Mouse (Mus musculus) megakaryocyte-erythroid progenitor cell, adult 5-6 weeks (primary cell): Measurements from ENCODE around the gene Lbr. TPM values are rescaled to one million over a fixed set of nuclear protein-coding genes. Genes with fewer than 3 reads are reported as not detected.

Experiments used
- ATAC-seq: replicated peaks from 2 replicates; pipeline ENCODE4 v1.8.0; 2016; ENCODE audit warnings: mild to moderate bottlenecking, inconsistent platforms; ENCODE audit not compliant: severe bottlenecking, poor library complexity, low FRiP score, low TSS enrichment
- total RNA-seq, 2 experiments: library from RNA; stranded (forward) in 1 of 2; stranded (reverse) in 1 of 2; fragments of 200-1000, 215-1000 nt in 1 of 2; fragments of >200 nt in 1 of 2; fragmentation: Nextera tagmentation in 1 of 2; gene quantifications; 2 replicates each; pipeline ENCODE4 v1.2.3; 2014 to 2017

Lbr gene
- total RNA-seq, 2 experiments from 2014 or later, result 130 to 140 TPM

DNA sequence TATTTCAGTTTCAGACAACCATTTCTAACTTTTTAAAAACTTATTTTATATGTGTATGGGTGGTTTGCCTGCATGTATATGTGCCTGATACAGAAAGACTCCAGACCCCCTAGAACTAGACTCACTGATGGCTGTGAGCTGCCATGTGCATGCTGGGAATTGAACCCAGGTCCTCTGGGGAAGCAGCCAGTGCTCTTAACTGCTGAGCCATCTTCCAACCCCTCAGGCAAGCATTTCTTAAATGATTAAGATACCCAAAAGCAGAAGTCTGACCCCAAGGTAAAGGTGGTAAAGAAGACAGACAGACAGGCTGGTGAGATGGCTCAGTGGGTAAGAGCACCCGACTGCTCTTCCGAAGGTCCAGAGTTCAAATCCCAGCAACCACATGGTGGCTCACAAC lies 12.0 kb upstream of the Lbr start:
- no peak for ATAC-seq

DNA sequence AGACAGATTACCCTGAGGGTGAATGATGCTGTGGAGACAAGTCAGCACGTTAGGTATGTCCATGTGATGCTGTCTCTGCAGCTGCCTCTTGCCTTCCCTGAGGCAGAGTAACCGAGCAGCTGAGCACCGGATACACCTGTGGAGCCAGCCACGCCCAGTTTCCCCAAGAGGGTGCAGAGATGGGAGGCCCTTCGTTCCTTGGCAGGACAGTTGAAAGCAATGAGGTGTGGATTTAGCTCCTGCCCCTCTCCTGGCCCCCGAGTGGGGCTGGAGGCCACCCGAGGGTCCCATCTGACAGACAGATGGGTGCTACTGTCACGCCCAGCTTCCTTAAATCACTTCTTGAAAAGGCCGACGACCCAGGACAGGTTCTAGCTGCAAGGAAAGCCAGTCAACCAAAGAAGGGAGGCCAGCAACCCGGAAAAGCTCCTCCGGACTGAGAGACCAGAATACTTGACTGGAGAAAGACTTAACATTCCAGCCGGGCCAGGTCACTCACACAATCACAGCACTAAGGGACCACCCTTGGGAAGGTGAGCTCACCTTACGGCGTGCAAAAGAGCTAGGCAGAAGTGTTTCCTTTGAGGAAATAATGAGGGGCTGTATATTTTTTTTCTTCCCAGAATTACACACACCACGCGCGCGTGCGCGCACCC lies 10.4 kb upstream of the Lbr start:
- peak; percentile 64 for ATAC-seq

DNA sequence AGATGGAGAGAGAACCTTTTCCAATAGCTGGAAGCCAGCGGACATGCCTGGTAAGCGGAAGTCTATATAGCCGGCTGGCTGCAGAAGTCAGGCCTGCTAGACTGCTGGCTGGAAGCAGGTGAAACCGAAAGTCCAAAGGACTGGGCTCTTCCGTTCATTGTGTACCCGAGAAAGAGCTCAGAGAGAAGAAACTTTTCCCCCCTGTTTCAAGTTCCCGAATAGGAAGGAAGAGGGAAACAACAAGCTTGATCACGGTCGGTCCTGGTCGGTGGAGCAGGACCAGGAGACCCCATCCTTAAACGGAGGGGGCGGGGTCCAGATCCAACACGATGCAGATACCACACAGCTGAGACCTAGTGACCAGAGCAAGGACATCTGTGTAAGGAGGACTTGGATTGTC lies 9.6 kb upstream of the Lbr start:
- ATAC-seq, result peak; percentile 31; the same call in 1 of the 2 replicates

DNA sequence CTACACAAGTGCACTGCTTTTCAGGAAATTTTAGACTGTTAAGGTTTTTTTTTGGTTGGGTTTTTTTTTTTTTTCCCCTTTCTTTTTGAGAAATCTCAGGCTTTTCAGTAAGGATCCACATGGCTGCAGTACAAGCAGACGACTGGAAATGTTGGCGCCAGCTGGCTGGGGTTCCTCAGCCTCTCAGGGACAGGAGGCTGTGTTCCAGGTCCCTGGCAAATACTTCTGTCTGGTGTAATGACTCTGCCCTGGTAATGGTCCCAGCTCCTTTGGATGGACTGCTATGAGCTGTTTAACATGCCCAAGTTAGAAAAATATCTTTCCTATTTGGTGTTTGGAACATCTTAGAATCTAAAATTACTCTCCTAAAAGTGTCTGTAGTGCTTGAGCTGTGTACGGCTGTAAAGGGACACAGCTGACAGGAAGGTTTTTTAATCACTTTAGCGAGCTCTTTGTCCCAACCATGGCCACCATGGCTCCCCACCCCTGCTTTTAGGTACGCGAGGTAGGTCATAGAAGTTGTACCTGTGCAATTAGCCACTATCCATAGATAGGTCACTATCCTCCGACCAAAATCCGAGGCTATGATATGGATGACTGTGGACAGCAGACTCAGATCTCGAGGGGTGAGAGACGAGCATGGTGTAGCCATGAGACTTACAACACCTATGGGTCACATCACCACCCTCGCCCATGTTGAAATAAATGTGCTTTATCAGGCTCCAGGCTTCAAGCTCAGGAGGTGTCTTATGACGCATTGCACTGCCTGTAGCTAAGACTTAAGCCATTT lies 8.9 kb upstream of the Lbr start:
- 0 out of 2 replicates have a peak, but pooled peaks have one; percentile 25 for ATAC-seq

DNA sequence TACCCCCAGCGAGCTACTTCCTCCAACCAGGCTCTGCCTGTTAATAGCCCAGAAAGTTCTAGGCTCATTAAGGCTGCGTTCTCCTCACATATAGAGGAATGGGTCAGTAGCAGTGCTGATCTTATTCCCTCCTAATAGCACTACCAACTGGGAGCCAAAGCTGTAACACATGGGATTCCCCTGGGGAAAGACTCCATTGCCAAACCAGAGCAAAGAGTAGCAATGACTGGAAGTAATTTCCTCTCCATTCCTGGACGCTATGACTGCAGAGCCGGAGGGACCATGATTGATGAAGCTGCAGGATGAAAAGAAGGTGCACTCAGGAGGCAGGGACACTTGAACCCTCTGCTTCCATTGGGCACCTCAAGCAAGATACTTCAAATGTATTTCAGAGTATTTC lies 7.6 kb upstream of the Lbr start:
- ATAC-seq, result no peak

DNA sequence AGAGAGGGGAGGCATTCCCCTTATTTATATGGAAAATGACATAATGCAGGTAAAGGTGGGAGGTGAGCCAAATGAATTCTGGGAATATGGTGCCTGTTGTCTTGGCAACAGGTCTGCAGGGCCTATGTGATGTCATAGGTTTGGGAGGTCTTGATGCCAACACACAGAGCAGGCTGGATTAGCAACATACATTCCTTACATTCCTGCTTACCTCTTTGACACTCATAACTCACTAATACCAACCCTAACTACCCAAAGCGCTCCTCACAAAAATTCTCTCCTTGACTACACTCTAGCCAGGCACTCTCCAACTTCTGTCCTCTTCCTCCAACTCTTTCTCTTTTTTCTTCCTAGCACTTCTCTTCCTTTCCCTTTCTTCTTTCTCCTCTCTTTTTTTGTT lies 5.4 kb upstream of the Lbr start:
- ATAC-seq, result no peak

DNA sequence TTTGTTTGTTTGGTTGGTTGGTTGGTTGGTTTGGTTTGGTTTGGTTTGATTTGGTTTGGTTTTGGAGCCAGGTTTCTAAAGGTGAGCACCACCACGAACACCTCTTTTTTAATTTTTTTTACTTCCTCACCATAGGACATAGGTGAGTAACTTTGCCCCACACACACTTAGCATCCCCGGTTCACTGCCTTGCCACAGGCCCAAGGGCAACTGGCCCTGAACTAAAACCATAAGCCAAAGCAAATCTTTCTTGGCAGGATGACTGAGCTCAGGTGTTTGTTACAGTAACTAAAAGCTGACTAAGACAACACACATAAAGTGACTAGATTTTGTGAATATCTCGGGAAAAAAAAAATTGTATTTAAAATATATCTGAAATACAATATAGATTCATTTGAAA lies 4.5 kb upstream of the Lbr start:
- no peak for ATAC-seq

DNA sequence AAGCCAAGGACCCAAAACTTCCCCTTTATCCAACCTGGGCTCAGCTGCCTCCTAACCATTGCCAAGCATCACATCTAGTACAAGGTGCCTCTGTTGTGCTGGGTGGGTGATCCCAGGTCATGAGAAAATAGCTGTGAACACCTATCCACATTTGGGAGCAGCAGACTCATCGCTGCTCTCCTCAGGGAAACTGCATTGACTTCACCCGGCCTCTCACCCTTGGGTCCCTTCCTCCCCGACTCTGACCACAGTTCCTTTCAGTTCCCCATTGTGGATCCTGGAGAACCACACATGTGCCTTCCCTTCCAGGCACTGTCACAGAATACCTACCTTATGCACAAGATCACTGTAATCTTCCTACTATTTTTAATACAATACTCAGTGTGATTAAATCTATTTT lies 2.9 kb upstream of the Lbr start:
- ATAC-seq, result no peak

DNA sequence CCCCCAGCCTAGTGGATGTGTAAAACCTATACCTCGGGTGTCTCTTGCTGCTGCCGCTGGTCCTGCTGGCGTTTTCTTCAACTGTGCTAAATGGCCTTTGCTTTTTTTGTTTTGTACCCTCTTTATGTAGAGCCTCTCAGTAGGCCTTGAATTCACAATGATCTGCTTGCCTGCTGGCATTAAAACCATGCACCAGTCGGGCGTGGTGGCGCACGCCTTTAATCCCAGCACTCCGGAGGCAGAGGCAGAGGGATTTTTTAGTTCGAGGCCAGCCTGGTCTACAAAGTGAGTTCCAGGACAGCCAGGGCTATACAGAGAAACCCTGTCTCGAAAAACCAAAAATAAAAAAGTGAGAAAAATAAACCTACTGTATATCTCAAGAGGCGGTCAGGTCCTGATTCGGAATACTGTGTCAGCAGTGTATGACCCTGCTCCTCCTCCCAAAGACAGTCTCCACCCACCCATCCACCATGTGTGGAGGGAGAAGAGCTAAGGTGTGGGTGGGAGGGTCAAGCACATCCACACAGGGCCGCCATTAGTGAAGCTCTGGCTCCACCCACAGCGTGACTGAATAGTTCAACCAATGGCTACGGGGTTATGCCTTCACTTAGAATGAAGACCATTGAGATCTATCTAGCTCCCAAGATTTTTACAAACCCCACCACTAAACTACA lies 2.2 kb upstream of the Lbr start:
- no peak for ATAC-seq

DNA sequence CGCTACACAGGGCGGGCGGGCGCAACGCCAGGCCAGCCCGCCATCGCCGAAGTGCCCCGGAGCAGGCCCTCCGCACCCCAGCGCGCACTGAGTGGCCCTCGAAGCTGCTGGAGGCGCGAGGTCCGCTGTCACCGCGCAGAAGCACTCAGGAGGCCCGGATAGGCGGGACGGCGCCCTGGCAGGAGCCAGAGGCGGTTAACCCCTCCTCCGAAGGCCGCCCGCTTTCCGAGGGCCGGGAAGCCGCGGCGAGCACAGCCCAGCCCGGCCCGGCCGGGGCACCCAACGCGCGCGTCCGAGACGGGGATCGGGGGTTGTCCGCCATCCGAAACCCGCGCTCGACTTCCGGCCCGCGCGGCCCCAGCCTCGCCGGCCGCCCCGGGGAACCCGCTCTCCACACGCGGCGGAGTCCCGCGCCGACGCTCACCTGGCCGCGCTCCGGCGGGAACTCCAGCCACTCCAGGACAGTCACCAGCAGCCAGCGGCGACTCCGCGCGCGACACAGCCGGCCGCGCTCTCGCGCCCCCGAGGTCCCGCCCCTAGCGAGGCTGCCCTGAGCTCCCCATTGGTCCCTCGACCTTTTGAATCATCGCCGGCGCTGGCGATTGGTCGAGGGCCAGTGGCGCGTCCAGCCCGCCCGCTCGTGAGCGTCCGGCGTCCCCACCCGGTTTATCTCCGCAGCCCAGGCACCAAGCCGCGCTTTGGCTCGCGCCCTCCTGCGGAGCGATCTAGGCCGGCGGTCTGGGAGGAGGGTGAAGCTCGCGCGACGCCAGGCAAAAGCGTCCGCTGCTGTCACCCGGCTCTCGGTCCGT lies 778 bp downstream of the Lbr start:
- peak; percentile 93 for ATAC-seq

DNA sequence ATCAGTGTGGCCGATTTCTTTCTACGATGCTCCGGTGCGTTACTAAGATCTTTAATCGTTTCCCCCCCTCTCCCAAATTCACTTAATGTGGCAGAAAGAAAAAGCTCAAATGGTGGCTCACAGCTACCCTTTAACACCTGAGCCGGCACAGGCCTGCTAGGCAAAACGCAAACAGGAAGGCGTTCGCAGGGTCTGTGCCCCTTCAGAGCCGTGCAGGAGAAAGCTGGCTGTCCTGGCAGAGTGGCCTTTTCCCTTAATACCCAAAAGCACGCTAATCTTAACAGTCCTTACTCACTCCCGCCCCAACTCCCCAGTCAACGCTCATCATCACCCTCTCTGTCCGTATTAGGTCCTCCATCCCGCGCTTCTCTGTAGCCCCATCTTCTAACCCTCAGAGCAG lies 1.4 kb downstream of the Lbr start:
- peak; percentile 13 for ATAC-seq

DNA sequence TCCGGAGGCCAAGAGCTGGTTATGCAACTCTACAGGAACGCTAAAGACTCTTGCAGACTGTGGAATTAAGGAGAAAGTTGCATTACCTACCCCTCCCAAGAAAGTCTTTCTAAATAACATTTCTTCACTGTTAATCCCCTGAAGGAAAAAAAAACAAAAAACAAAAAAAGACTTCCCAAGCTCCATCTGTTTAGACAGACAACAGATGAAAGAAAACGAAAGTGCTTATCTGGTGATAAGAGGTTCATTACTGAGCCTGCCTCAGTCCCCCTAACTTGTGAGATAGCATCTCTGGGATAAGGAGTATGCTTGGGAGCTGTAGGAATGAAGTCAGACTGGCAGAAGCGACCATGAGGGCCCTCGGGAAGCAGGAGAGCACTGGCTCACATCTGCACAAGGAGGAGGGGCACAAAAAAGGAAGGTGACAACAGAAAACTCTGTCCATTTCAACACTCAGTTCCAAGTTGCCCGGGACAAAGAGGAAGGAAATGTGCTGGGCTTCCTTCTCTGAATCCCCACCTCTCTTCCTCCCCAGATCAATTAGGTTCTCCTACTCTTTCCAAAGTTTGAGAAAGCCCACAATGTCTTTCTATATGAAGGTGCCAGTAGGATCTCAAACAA lies 3.0 kb downstream of the Lbr start:
- ATAC-seq, result no peak

DNA sequence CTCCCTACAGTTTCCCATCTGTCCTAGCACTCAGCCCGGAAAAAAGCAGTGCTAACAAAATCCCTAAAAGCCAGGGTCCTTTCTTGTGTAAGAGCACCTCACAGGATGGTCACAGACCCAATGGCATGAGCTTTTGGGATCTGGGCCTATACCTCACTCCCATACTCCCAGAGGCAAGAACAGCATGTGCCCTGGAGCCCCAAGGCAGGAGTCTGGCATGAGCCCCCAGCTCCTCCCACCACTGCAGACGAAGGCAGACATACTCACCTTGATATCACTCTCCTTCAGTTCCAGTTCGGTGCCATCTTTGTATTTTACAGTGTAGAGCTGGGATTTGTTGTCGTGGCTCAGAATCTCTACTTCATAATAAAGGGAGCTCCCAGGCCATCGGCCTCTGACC lies 4.7 kb downstream of the Lbr start:
- no peak for ATAC-seq

DNA sequence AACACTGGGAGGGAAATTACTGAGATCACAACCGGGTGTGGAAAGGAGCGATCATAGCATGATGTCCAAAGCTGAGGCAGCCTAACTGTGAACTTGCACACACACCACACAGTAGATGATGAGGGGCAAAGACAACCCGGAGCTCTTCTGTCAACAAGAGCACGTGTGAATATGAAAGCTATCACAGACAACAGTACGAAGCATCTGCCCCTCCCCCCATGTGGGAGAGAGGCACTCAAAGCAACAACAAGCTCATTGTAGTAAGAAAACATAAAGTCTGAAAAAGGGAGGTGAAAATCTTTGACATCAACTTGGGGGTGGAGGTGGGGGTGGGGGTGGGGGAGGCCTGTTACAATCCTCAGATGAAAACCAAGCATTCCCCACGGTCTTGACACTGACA lies 9.7 kb downstream of the Lbr start:
- no peak for ATAC-seq

DNA sequence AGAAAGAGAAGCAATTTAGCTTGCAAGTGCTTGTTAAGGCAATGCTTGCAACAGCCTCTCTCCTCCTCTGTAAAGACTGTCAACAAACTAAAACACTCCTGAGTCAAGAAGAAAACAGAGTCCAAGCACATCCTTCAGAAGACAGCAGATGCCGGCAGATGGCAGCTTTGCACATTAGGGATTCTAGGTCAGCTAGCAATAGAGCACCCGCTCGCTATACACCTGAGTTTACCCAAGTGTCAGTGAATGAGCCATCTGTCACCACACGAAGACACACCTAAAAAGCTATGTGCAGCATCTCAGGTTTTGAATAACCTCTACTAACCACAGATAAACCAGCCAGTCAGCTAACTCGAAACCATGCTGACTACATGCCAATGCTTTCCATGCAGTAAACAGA lies 10.1 kb downstream of the Lbr start:
- no peak for ATAC-seq

DNA sequence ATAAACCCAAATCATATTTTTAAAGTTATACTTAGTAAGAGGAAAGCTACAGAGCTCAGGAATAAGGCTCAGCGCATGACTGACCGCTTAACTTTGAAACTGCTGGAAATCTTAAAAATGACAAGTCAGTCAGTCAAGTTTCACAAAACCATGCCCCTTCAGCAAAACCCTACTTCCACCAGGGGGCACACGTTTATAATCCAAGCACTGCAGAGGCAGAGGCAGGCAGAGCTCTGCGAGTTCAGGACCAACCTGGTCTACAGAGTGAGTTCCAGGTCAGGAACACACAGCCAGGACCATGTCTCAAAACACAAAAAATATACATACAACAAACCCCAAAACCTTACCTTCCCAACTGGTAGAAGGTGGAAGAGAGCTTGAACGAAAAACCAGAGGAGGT lies 14.5 kb downstream of the Lbr start:
- ATAC-seq, result peak; percentile 73; the same call in 1 of the 2 replicates

DNA sequence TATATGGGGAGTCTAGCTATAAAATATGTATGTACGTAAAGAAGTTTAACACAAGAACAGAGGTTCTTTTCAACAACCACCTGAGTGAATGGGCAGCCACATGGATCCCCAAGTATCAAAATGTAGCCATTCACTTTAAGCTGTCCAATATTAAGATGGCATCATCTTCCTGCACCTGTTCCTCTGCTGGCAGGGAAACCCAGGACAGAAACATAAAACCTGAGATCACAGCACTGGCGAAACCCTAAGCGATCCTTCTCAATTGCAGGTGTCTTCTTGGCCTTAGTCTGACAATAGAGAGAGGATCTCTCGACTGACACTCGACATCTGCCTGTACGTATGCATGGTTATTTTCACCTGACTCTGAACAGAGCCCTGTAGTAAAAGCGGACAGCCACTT lies 16.1 kb downstream of the Lbr start:
- no peak for ATAC-seq

DNA sequence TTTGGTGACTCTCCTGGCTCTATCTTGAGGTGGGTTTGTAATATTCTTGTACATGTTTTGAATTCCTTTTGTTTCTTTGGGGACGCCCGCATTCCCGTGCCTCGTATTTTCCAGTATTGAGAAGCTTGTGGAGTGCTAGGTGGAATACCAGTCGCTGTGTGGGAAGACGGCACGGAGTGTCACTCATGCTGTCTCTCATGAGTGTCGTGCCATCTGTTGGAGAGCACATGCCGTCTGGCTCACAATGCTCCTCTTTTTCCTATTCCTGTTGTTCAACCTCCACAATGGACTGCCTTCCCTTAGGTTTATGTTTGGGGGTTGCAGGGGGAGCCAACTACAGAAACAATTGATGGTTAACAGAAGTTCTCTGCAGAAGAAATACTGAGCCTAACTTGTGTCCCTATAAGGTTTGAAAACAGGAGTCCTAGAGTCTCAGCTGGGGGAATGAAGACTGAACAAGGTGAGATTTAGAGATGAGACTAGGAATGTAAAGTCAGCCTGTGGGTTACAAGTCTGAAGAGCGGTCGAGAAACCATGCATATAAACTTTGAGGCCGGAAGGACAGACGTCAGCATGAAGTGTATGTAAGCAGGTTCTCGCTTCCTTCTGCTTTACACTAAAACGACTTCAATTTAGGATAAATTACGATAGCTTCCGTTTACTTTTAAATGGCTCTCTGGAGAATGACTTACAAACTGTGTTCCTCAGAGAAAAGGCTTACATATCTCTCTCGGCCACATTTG lies 31.2 kb downstream of the Lbr start:
- ATAC-seq, result no peak

DNA sequence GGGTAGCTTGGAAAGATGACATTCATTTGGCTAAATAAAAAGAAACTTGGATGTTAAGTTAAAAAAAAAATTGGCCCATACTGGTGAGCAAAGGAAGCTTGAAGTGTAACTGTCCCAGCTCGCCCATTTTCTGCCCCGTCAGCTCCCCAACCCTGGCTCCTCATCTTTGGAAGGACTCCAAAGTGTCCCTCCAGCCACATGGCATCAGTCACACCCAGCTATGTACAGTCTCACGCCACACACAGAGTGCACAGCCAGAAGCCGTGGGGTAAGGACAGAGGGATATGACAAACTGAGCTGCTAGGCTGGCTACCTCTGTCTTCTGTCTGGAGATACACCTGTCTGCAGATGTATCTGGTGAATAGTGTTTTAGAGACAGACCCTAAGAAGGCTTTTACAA lies 42.2 kb downstream of the Lbr start:
- no peak for ATAC-seq
